ENCODE assay signal across 19 mouse cellular contexts in the genomic region with DNA sequence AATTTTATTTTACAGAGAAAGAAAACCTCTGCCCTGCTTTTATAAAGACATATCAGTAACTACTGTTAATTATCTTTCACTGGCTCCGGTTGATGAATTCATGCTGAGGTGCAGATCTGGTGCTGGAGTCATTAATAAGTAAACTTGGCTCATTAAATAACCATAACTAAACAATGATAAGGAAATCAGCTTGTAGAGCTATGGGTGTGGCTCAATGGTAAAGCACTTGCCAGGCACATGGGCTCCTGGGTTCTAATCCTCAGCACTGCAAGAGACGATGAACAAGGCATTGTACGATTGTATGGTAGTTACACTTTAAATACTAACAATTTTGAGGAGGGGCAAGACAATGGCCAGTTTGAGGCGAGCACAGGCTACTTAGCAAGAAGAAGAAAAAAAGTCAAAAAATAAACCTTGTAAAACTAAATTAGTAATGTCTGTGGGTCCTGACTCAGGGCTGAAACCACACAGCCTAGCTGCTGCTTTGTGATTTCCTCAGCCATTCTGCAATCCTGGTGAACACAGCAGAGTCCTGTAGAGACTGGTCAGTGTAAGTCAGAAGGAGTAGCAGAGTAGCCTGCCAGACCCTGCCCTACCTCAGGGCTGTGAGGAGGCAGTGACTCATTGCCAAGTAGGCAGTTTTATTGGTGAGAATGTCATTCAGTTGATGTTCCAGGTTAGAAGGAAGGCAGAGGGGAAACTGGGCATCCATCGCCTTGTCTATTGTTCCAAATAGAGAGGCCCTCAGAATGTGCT.
"Had no signal": no experiment of that assay in that cellular context is flagged by ENCODE, and none has a peak within 500 bp of the region (broad histone marks: within the 10 kb centered on the region; RNA-seq: fewer than 3 reads in every experiment).

No protein-coding gene starts in this region.

- DNase-seq: kidney, postnatal 36 days; layer of hippocampus, adult 9-11 months; layer of hippocampus, postnatal 36 days; liver; liver, embryonic 13.5 days; liver, postnatal 0 days; lung, postnatal 14 days; midbrain, embryonic 14.5 days; right cerebral cortex, adult 18-20 months; right cerebral cortex, postnatal 25 days; thymus, adult 18-20 months; thymus, postnatal 14 days had no signal

- H3K4me1 ChIP-seq: limb, embryonic 12.5 days; liver, embryonic 13.5 days; lung, embryonic 15.5 days; megakaryocyte, embryonic 14.5 days; neural tube, embryonic 15.5 days had no signal

- H3K9me3 ChIP-seq: limb, embryonic 12.5 days; liver, embryonic 13.5 days; lung, embryonic 15.5 days; megakaryocyte, embryonic 14.5 days; neural tube, embryonic 15.5 days had no signal

- H3K27me3 ChIP-seq: limb, embryonic 12.5 days; liver, embryonic 13.5 days; lung, embryonic 15.5 days; megakaryocyte, embryonic 14.5 days; neural tube, embryonic 15.5 days had no signal

- H3K27ac ChIP-seq: kidney, postnatal 0 days; limb, embryonic 12.5 days; liver, embryonic 13.5 days; lung, embryonic 15.5 days; macrophage; neural tube, embryonic 15.5 days had no signal

- H3K36me3 ChIP-seq: limb, embryonic 12.5 days; liver, embryonic 13.5 days; lung, embryonic 15.5 days had no signal

- H3K4me3 ChIP-seq: limb, embryonic 12.5 days; liver, embryonic 13.5 days; lung, embryonic 15.5 days; megakaryocyte, embryonic 14.5 days; myocyte; neural tube, embryonic 15.5 days had no signal
